In the genomic region with DNA sequence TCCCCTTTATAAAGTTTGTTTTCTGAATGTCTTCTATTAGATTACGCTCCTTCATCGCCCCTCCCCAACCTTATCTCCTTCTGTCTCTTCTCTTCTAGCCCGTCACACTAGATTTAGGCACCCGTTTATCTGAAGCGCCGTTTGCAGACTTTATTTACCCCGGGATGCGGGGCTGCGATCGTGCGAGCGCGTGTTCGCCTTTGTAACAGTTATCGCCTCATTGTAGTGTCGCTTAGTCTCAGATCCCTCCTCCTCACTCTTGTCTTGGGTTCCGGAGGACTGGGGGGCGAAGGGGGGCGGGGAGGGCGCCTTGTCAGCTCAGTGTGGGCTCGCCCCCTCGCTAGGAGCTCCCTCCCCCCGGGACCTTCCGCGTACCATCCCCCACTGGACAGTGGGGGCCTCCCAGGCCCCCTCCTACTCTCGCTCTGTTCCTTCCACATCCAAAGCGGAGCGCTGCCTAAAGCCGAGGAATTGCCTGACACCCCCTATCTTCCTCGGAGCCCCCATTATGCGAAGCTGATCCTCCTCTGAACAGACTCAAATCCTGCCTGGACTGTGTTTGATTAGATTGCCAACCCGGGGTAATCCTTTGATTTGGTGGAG, we compare ENCODE assay signal across 11 mouse cellular contexts. TPM values are rescaled to one million over a fixed set of nuclear protein-coding genes. Genes with fewer than 3 reads are reported as not detected.
DNase-seq lines count a peak whose midpoint lies in the region; ATAC-seq lines count a peak whose summit lies in the region.
"Had no signal": no experiment of that assay in that cellular context is flagged by ENCODE, and none has a peak within 500 bp of the region (broad histone marks: within the 10 kb centered on the region; RNA-seq: fewer than 3 reads in every experiment).

No protein-coding gene starts in this region.

- peaks cover 14% of the 10 kb centered on the region for H3K4me1 ChIP-seq in heart, embryonic 12.5 days (replicated peaks)
- H3K4me1 ChIP-seq in embryonic facial prominence, embryonic 15.5 days: peaks cover 42% of the 10 kb centered on the region
- peaks cover 6% of the 10 kb centered on the region for H3K4me1 ChIP-seq in limb, embryonic 11.5 days (ENCODE audit: control insufficient read depth, insufficient read depth, low read length)
- H3K4me1 ChIP-seq in neural tube, embryonic 11.5 days (ENCODE audit: control insufficient read depth, insufficient read depth, low read length): peaks cover 59% of the 10 kb centered on the region

- whole genome bisulfite sequencing in heart, embryonic 12.5 days: under 1% methylated on average over 32 of the region's 32 CpGs
- 1% methylated on average over 32 of the region's 32 CpGs for WGBS in embryonic facial prominence, embryonic 15.5 days
- WGBS in limb, embryonic 11.5 days: 0% methylated on average over 32 of the region's 32 CpGs
- WGBS in neural tube, embryonic 11.5 days: under 1% methylated on average over 32 of the region's 32 CpGs

- no peak for DNase-seq in heart, postnatal 14 days
- DNase-seq in limb, embryonic 11.5 days (ENCODE audit: low spot score): peak; percentile 53
- peak; percentile 63 for DNase-seq in neural tube, embryonic 11.5 days (ENCODE audit: low spot score)
- DNase-seq in liver: no peak
- DNase-seq in kidney, postnatal 36 days: no peak
- DNase-seq in gastrocnemius, postnatal 14 days: no peak
- DNase-seq: kidney, adult 18-20 months had no signal

- H3K4me3 ChIP-seq in heart, embryonic 12.5 days: no peak overlapping the region
- H3K4me3 ChIP-seq in embryonic facial prominence, embryonic 15.5 days (replicated peaks): peak overlapping the region; percentile 24
- H3K4me3 ChIP-seq in limb, embryonic 11.5 days (ENCODE audit: low read depth, low read length): no peak overlapping the region
- peak overlapping the region; percentile 31 for H3K4me3 ChIP-seq in neural tube, embryonic 11.5 days (ENCODE audit: low read depth, low read length)

- no peak overlapping the region for H3K27ac ChIP-seq in heart, embryonic 12.5 days (ENCODE audit: poor library complexity, severe bottlenecking)
- H3K27ac ChIP-seq in embryonic facial prominence, embryonic 15.5 days (replicated peaks): no peak overlapping the region; the same call in 1 of the 2 replicates
- no peak overlapping the region for H3K27ac ChIP-seq in limb, embryonic 11.5 days (replicated peaks; ENCODE audit: low read depth, low read length)
- H3K27ac ChIP-seq in neural tube, embryonic 11.5 days (ENCODE audit: low read depth, low read length): peak overlapping the region; percentile 64

- 0 out of 2 replicates have a peak overlapping the region, but pooled peaks have one; percentile 9 for H3K4me2 ChIP-seq in heart, embryonic 12.5 days
- peak overlapping the region; percentile 36 for H3K4me2 ChIP-seq in embryonic facial prominence, embryonic 15.5 days (replicated peaks)
- H3K4me2 ChIP-seq in limb, embryonic 11.5 days (ENCODE audit: low read depth, severe bottlenecking): no peak overlapping the region
- H3K4me2 ChIP-seq in neural tube, embryonic 11.5 days (ENCODE audit: low read depth): peak overlapping the region; percentile 66

- H3K36me3 ChIP-seq in heart, embryonic 12.5 days: no peaks in the 10 kb centered on the region
- H3K36me3 ChIP-seq in embryonic facial prominence, embryonic 15.5 days: no peaks in the 10 kb centered on the region
- no peaks in the 10 kb centered on the region for H3K36me3 ChIP-seq in limb, embryonic 11.5 days (ENCODE audit: control insufficient read depth, insufficient read depth, low read length)
- H3K36me3 ChIP-seq in neural tube, embryonic 11.5 days (ENCODE audit: control insufficient read depth, insufficient read depth, low read length): no peaks in the 10 kb centered on the region

- H3K9me3 ChIP-seq in heart, embryonic 12.5 days (replicated peaks): no peaks in the 10 kb centered on the region
- no peaks in the 10 kb centered on the region for H3K9me3 ChIP-seq in embryonic facial prominence, embryonic 15.5 days (replicated peaks)
- H3K9me3 ChIP-seq in limb, embryonic 11.5 days (ENCODE audit: control insufficient read depth, low read length): no peaks in the 10 kb centered on the region
- H3K9me3 ChIP-seq in neural tube, embryonic 11.5 days (ENCODE audit: control insufficient read depth, low read length): no peaks in the 10 kb centered on the region

- no peak overlapping the region for H3K9ac ChIP-seq in heart, embryonic 12.5 days
- 0 out of 2 replicates have a peak overlapping the region, but pooled peaks have one; percentile 6 for H3K9ac ChIP-seq in embryonic facial prominence, embryonic 15.5 days
- H3K9ac ChIP-seq in limb, embryonic 11.5 days (ENCODE audit: low read length): no peak overlapping the region
- peak overlapping the region; percentile 56 for H3K9ac ChIP-seq in neural tube, embryonic 11.5 days (ENCODE audit: low read length)

- intact Hi-C loops in heart, postnatal 14 days (cut with DNase I): no loop called here
- intact Hi-C loops in gastrocnemius, postnatal 14 days (cut with DNase I; ENCODE audit: low total_unique reads): no loop called here

- ATAC-seq in heart, embryonic 12.5 days (ENCODE audit: insufficient number of reproducible peaks, low FRiP score): no peak
- no peak for ATAC-seq in embryonic facial prominence, embryonic 15.5 days (ENCODE audit: insufficient number of reproducible peaks, low FRiP score, low TSS enrichment, low read depth)
- ATAC-seq in limb, embryonic 11.5 days (ENCODE audit: insufficient number of reproducible peaks, low FRiP score, low TSS enrichment, low read depth): no peak
- ATAC-seq in neural tube, embryonic 11.5 days (ENCODE audit: insufficient read depth, low FRiP score, low TSS enrichment): peak; percentile 28; the same call in 1 of the 2 replicates

- peaks cover 96% of the 10 kb centered on the region for H3K27me3 ChIP-seq in heart, embryonic 12.5 days (replicated peaks)
- H3K27me3 ChIP-seq in embryonic facial prominence, embryonic 15.5 days: peaks cover 96% of the 10 kb centered on the region
- peaks cover 96% of the 10 kb centered on the region for H3K27me3 ChIP-seq in limb, embryonic 11.5 days (ENCODE audit: control insufficient read depth, insufficient read depth, low read length)
- H3K27me3 ChIP-seq in neural tube, embryonic 11.5 days (ENCODE audit: control insufficient read depth, insufficient read depth, low read length): peaks cover 84% of the 10 kb centered on the region

RNA-seq across cellular contexts. Expression of a gene that starts 9.4 kb away (rescaled TPM):
- 0.04 and 0.06 TPM in 2 replicates for polyA plus RNA-seq in heart, embryonic 12.5 days (2016; fragmentation: Nextera tagmentation; extraction: Ambion mirVana)
- total RNA-seq in heart, postnatal 14 days (2021): not detected
- polyA plus RNA-seq in embryonic facial prominence, embryonic 15.5 days (2015; fragmentation: Nextera tagmentation; extraction: Ambion mirVana): 1.7 and 2.6 TPM in 2 replicates
- 0.25 and 0.31 TPM in 2 replicates for polyA plus RNA-seq in limb, embryonic 11.5 days (2014; fragmentation: Nextera tagmentation; extraction: Ambion mirVana)
- 3.4 and 3.8 TPM in 2 replicates for polyA plus RNA-seq in neural tube, embryonic 11.5 days (2014; fragmentation: Nextera tagmentation; extraction: Ambion mirVana)
- 1 to 10 TPM; 3.2 to 5.2 TPM for total RNA-seq in gastrocnemius, postnatal 14 days (2021)
- total RNA-seq: liver, adult 2 months; megakaryocyte progenitor cell, adult 5-6 weeks had no signal
- polyA plus RNA-seq: liver, adult 2 months had no signal

Comparison
In these comparisons a context has a peak if more than half of its experiments do, and no peak if none do; other contexts are left out.
1. H3K4me3 ChIP-seq: peak in embryonic facial prominence, embryonic 15.5 days (single experiment) and neural tube, embryonic 11.5 days (single experiment); none in heart, embryonic 12.5 days (single experiment) and limb, embryonic 11.5 days (single experiment).
2. H3K9ac ChIP-seq: peak in embryonic facial prominence, embryonic 15.5 days (single experiment) and neural tube, embryonic 11.5 days (single experiment); none in heart, embryonic 12.5 days (single experiment) and limb, embryonic 11.5 days (single experiment).
3. DNase-seq: peak in limb, embryonic 11.5 days (single experiment) and neural tube, embryonic 11.5 days (single experiment); none in heart, postnatal 14 days (0 of 2), liver (single experiment), kidney, postnatal 36 days (0 of 2) and gastrocnemius, postnatal 14 days (single experiment).